Mouse (Mus musculus): ENCODE data around the gene Myo1c. TPM values are rescaled to one million over a fixed set of nuclear protein-coding genes. Genes with fewer than 3 reads are reported as not detected.
"Not testable (repeated sequence)": the region's sequence is repeated elsewhere in the genome, so short reads cannot be mapped to it uniquely, and the experiment has no call there.

The Myo1c gene
- total and polyA plus RNA-seq, 2 experiments from 2014 or later = 8.2 to 21.0 TPM

GRCm38 (mm10) chr11:75689977-75690376 is 39.7 kb downstream of the Myo1c start:
- Histone ChIP-seq H3K4me2 (ENCODE audit: low read depth) (no peak overlapping the region), H3K27me3 (ENCODE audit: insufficient read depth, low read length) (no peaks in the 10 kb centered on the region), H3K36me3 (ENCODE audit: insufficient read depth) (peaks cover 21% of the 10 kb centered on the region), H3K9me3 (ENCODE audit: low read length) (no peaks in the 10 kb centered on the region), H3K27ac (ENCODE audit: low read depth, low read length) (no peak overlapping the region), H3K4me3 (ENCODE audit: low read depth, low read length) (no peak overlapping the region), H3K4me1 (ENCODE audit: insufficient read depth) (no peaks in the 10 kb centered on the region), H3K9ac (no peak overlapping the region)
- no peak for TF ChIP-seq CTCF (IDR thresholded peaks at IDR 0.05; ENCODE audit: low read depth)
- no peak for DNase-seq
- no peak for ATAC-seq
- 84% methylated on average over 1 of the region's 1 CpGs for WGBS

GRCm38 (mm10) chr11:75691047-75691446 is 40.7 kb downstream of the Myo1c start:
- Histone ChIP-seq H3K4me2 (ENCODE audit: low read depth) (no peak overlapping the region), H3K9ac (no peak overlapping the region), H3K27ac (ENCODE audit: low read depth, low read length) (no peak overlapping the region), H3K9me3 (ENCODE audit: low read length) (no peaks in the 10 kb centered on the region), H3K4me3 (ENCODE audit: low read depth, low read length) (no peak overlapping the region), H3K27me3 (ENCODE audit: insufficient read depth, low read length) (no peaks in the 10 kb centered on the region), H3K36me3 (ENCODE audit: insufficient read depth) (peaks cover 21% of the 10 kb centered on the region), H3K4me1 (ENCODE audit: insufficient read depth) (no peaks in the 10 kb centered on the region)
- DNase-seq (no peak), ATAC-seq (no peak)
- TF ChIP-seq CTCF (IDR thresholded peaks at IDR 0.05; ENCODE audit: low read depth) = no peak

- Histone ChIP-seq H3K9me3 (ENCODE audit: low read length) (no peaks in the 10 kb centered on the region), H3K36me3 (ENCODE audit: insufficient read depth) (peaks cover 32% of the 10 kb centered on the region), H3K9ac (no peak overlapping the region), H3K27me3 (ENCODE audit: insufficient read depth, low read length) (no peaks in the 10 kb centered on the region), H3K4me2 (ENCODE audit: low read depth) (no peak overlapping the region), H3K4me3 (ENCODE audit: low read depth, low read length) (no peak overlapping the region), H3K27ac (ENCODE audit: low read depth, low read length) (no peak overlapping the region), H3K4me1 (ENCODE audit: insufficient read depth) (no peaks in the 10 kb centered on the region)
- no peak for TF ChIP-seq CTCF (IDR thresholded peaks at IDR 0.05; ENCODE audit: low read depth)
- ATAC-seq (no peak), DNase-seq (no peak)
- WGBS = 96% methylated on average over 5 of the region's 5 CpGs
These were observed 43.3 kb downstream of the Myo1c start for GRCm38 (mm10) chr11:75693570-75693969.

- H3K9ac ChIP-seq, ATAC-seq: not testable (repeated sequence)
- H3K36me3 ChIP-seq (ENCODE audit: insufficient read depth) = peaks cover 49% of the 10 kb centered on the region
These were observed 47.2 kb downstream of the Myo1c start for GRCm38 (mm10) chr11:75697464-75697863.

GRCm38 (mm10) chr11:75700557-75700956 is 50.3 kb downstream of the Myo1c start:
- no peak overlapping the region for H3K4me2 ChIP-seq (ENCODE audit: low read depth)
- WGBS = 94% methylated on average over 5 of the region's 5 CpGs
- no peaks in the 10 kb centered on the region for H3K27me3 ChIP-seq (ENCODE audit: insufficient read depth, low read length)
- peaks cover 53% of the 10 kb centered on the region for H3K36me3 ChIP-seq (ENCODE audit: insufficient read depth)
- DNase-seq (no peak), ATAC-seq (no peak)
- no peak overlapping the region for H3K27ac ChIP-seq (ENCODE audit: low read depth, low read length)
- TF ChIP-seq CTCF (IDR thresholded peaks at IDR 0.05; ENCODE audit: low read depth) = peak; percentile 15; the same call in 1 of the 2 replicates
- H3K4me3 ChIP-seq (ENCODE audit: low read depth, low read length) = no peak overlapping the region
- H3K9ac ChIP-seq = no peak overlapping the region
- no peaks in the 10 kb centered on the region for H3K9me3 ChIP-seq (ENCODE audit: low read length)
- no peaks in the 10 kb centered on the region for H3K4me1 ChIP-seq (ENCODE audit: insufficient read depth)

More at GRCm38 (mm10) chr11:75697464-75697863, 47.2 kb downstream of the Myo1c start:
- not testable (repeated sequence) for H3K4me2 ChIP-seq (ENCODE audit: low read depth); H3K27ac ChIP-seq (ENCODE audit: low read depth, low read length); H3K27me3 ChIP-seq (ENCODE audit: insufficient read depth, low read length); H3K4me3 ChIP-seq (ENCODE audit: low read depth, low read length); H3K9me3 ChIP-seq (ENCODE audit: low read length); DNase-seq; H3K4me1 ChIP-seq (ENCODE audit: insufficient read depth)
- 94% methylated on average over 3 of the region's 3 CpGs for WGBS

GRCm38 (mm10) chr11:75702761-75703160 is 52.5 kb downstream of the Myo1c start:
- no peak for TF ChIP-seq CTCF (IDR thresholded peaks at IDR 0.05; ENCODE audit: low read depth)
- Histone ChIP-seq H3K9ac (no peak overlapping the region), H3K4me1 (ENCODE audit: insufficient read depth) (no peaks in the 10 kb centered on the region), H3K27me3 (ENCODE audit: insufficient read depth, low read length) (no peaks in the 10 kb centered on the region), H3K27ac (ENCODE audit: low read depth, low read length) (no peak overlapping the region), H3K36me3 (ENCODE audit: insufficient read depth) (peaks cover 56% of the 10 kb centered on the region), H3K4me2 (ENCODE audit: low read depth) (no peak overlapping the region), H3K9me3 (ENCODE audit: low read length) (no peaks in the 10 kb centered on the region), H3K4me3 (ENCODE audit: low read depth, low read length) (no peak overlapping the region)
- DNase-seq (no peak), ATAC-seq (no peak)
- WGBS = 96% methylated on average over 6 of the region's 6 CpGs

- no peak overlapping the region for H3K27ac ChIP-seq (ENCODE audit: low read depth, low read length)
- H3K36me3 ChIP-seq (ENCODE audit: insufficient read depth) = peaks cover 48% of the 10 kb centered on the region
- no peaks in the 10 kb centered on the region for H3K9me3 ChIP-seq (ENCODE audit: low read length)
- no peak overlapping the region for H3K4me2 ChIP-seq (ENCODE audit: low read depth)
- WGBS = 82% methylated on average over 2 of the region's 2 CpGs
- no peak overlapping the region for H3K4me3 ChIP-seq (ENCODE audit: low read depth, low read length)
- no peaks in the 10 kb centered on the region for H3K27me3 ChIP-seq (ENCODE audit: insufficient read depth, low read length)
- TF ChIP-seq CTCF (IDR thresholded peaks at IDR 0.05; ENCODE audit: low read depth) = no peak
- H3K4me1 ChIP-seq (ENCODE audit: insufficient read depth) = no peaks in the 10 kb centered on the region
- DNase-seq (no peak), ATAC-seq (no peak)
- no peak overlapping the region for H3K9ac ChIP-seq
These were observed 53.4 kb downstream of the Myo1c start for GRCm38 (mm10) chr11:75703748-75704147.

GRCm38 (mm10) chr11:75713949-75714348 is 63.6 kb downstream of the Myo1c start:
- ATAC-seq (no peak), DNase-seq (peak; percentile 42)
- Histone ChIP-seq H3K27ac (ENCODE audit: low read depth, low read length) (no peak overlapping the region), H3K36me3 (ENCODE audit: insufficient read depth) (no peaks in the 10 kb centered on the region), H3K4me1 (ENCODE audit: insufficient read depth) (no peaks in the 10 kb centered on the region), H3K9ac (no peak overlapping the region), H3K4me3 (ENCODE audit: low read depth, low read length) (no peak overlapping the region), H3K4me2 (ENCODE audit: low read depth) (no peak overlapping the region), H3K9me3 (ENCODE audit: low read length) (no peaks in the 10 kb centered on the region), H3K27me3 (ENCODE audit: insufficient read depth, low read length) (no peaks in the 10 kb centered on the region)
- peak; percentile 65 for TF ChIP-seq CTCF (IDR thresholded peaks at IDR 0.05; ENCODE audit: low read depth)
- 95% methylated on average over 1 of the region's 1 CpGs for WGBS

Data from forebrain, postnatal 0 days (tissue).